Mouse (Mus musculus) adrenal gland, postnatal 4 days (tissue): Measurements from ENCODE around the gene Ppargc1a. TPM values are rescaled to one million over a fixed set of nuclear protein-coding genes. Genes with fewer than 3 reads are reported as not detected.

Source experiments
- DNase-seq, 2 experiments: peaks; one replicate each; pipeline ENCODE4 v3.0.0; 2021 to 2022; ENCODE audit warnings: low spot score in 2 of 2, mixed read lengths in 2 of 2
- long read RNA-seq, 2 experiments: library from polyadenylated mRNA; stranded (forward); transcript quantifications; one replicate each; pipeline ENCODE4 v2.0.0; 2021
- total RNA-seq, 2 experiments: library from RNA; stranded (reverse); gene quantifications; 2 replicates each; pipeline ENCODE4 v1.2.3; 2021

The Ppargc1a gene
- 10 to 100 TPM; 12.4 to 21.8 TPM for total RNA-seq
- long read RNA-seq, experiment 1, full-length matches to known transcripts = 1 of 1 reads
- long read RNA-seq, experiment 1, partial matches to known transcripts = 0 of 1 reads
- long read RNA-seq, experiment 1, other reads (novel, unspliced or antisense) = 0 of 1 reads
- long read RNA-seq, experiment 2, full-length matches to known transcripts = 3 of 8 reads
- long read RNA-seq, experiment 2, partial matches to known transcripts = 1 of 8 reads
- long read RNA-seq, experiment 2, other reads (novel, unspliced or antisense) = 4 of 8 reads

DNA sequence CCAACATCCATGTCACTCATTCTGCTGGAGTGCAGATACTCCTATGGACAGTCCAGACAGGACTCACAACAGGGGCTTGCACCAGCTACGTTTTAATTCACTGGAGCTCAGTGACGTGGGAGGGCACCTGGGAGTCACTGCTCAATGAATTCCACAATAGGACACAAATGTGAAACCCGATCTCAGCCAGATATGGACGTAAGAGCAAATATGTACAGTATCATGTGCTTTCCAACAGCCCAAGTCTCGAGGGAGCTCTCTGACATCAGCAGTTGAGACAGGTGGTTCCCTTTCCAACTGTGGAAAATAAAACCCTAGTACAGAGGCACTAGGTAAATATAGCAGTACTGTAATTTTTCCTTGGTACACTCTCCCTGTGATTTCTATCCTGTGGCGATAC, at the start of gene Ppargc1a:
Ppargc1a (minus strand) TSS at position 68 of the 400 bp plus-strand sequence.
- DNase-seq = no peak

GRCm38 (mm10) chr5:51616877-51617276, 49.4 kb upstream of the Ppargc1a start:
- DNase-seq = no peak

DNA sequence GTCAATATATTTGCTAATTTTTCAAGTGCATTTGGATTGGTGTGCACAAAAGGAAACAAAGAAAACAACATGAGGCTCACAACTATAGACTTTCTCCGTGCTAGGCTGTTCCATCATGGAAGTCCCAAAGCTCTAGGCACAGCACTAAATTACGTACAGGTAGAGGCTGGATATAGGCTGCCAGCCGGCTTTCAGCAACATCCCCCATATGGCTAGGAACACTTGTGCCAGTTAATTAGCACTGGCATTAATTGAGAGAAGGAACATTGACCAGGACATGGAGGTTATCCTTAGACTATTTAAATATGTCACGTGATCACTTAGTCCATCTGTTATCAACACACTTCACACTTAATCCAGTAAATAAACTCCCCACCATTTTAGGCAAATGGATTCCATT, 44.5 kb upstream of the Ppargc1a start:
- DNase-seq = no peak

GRCm38 (mm10) chr5:51607686-51608480, 40.4 kb upstream of the Ppargc1a start:
- no peak for DNase-seq

GRCm38 (mm10) chr5:51599549-51599948, 32.0 kb upstream of the Ppargc1a start:
- no peak for DNase-seq

GRCm38 (mm10) chr5:51595644-51596043, 28.1 kb upstream of the Ppargc1a start:
- no peak for DNase-seq

GRCm38 (mm10) chr5:51592206-51592605, 24.7 kb upstream of the Ppargc1a start:
- no peak for DNase-seq

- DNase-seq = no peak
Measured at GRCm38 (mm10) chr5:51591537-51592154, 24.1 kb upstream of the Ppargc1a start.

- no peak for DNase-seq
Measured at GRCm38 (mm10) chr5:51586187-51586586, 18.7 kb upstream of the Ppargc1a start.

DNA sequence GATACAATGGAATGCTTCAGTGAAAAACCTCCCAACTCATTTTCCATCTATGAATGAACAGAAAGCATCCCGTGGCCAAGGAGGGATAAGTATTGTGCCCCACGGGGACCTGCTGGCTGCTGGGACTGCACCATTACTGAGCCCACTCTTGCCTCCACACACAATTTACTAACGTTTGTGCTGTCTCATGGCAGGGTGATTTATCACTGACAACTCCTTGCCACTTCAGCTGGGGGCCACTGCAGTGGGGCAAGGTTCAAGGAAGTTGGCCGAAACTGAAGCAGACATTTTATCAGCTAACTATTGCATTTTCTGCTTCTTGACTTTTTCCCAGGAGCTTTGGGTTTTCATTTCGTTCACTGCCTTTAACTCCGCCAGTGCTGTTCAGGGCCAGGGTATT, 17.5 kb upstream of the Ppargc1a start:
- no peak for DNase-seq

- no peak for DNase-seq
Measured at GRCm38 (mm10) chr5:51584186-51584585, 16.7 kb upstream of the Ppargc1a start.

- DNase-seq = no peak
Measured at GRCm38 (mm10) chr5:51583632-51584031, 16.1 kb upstream of the Ppargc1a start.

DNA sequence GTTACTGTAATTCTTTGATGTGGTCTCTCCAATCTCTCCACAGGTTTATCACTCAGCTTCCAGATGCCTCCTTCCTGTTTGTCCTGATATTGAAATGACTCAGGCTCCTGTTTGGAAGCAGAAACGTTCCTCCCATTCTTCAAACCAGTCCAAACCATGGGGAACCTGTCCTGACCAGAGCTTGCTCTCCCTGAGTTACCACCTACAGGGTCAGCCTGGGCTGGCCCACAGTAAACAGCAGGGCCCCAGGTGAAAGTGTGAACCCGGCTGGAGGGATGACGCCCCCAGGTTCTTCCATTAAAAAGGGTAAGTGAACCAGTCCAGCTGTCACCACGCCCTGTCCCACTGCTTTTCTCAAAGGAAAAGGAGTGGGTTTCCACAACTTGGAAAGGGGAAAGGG, 15.5 kb upstream of the Ppargc1a start:
- DNase-seq = no peak

- no peak for DNase-seq
Measured at GRCm38 (mm10) chr5:51582618-51583017, 15.1 kb upstream of the Ppargc1a start.

- DNase-seq = no peak
Measured at GRCm38 (mm10) chr5:51577594-51577993, 10.1 kb upstream of the Ppargc1a start.

DNA sequence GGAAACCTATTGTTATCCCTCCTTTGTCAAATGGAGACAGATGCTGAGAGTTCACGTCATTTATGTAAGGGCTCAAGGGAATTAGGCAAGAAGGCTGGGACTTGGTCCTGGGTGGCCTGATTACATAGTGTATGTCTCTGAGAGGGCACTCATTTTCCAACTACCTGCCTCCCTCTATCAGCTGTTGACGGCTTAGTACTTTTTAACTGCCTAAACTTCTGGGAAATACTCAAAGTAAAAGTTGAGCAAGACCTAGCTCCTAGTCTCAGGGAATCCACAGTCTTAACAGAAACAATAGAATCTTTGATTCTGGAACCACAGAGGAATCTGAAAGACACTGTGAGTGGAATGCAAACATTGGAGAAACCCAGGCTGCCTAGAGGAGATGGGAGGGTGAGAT, 6.2 kb upstream of the Ppargc1a start:
- DNase-seq = no peak

DNA sequence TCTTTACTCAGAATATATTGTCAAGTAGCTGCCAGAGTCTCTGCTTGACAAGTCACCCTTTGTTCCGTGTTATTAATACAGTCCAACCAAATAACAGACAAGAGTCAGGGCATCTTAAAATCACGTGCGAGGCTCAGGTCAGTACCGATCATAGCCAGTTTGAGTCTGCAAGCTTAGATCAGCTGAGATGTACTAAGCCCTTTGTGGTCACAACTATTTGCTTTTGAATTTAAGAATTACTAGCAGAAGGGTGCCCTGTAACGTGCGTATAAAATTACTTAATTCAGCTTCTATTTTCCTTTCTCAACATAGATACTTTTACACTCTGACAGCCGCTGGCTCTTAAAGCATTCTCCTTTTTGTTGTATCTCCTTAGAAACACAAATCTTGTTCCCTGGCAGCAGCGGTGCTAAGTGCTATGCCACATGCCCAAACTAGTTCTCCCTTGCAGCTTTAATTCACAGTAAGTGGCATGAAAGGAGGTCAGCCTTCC, 718 bp upstream of the Ppargc1a start:
- DNase-seq = no peak

- DNase-seq = no peak
Measured at GRCm38 (mm10) chr5:51565672-51566071, 1.9 kb downstream of the Ppargc1a start.

DNA sequence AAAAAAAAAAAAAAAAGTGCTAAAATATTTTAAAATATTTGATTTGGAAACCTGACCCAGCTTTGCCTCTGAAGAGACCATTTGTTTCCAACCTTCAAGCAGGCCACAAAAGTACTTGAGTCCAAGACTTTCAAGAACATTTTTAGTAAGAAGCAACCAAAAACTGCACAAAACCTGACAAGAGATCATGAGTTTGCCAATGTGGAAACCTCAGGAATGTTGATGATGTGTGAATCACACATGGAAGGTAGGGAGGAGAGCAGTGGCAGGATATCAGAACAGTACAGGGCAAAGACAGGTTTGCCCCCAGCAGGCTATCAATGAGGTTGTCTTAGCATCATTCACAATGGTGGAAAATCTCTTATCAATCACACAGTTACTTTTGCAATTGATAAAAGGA, 2.5 kb downstream of the Ppargc1a start:
- no peak for DNase-seq

DNA sequence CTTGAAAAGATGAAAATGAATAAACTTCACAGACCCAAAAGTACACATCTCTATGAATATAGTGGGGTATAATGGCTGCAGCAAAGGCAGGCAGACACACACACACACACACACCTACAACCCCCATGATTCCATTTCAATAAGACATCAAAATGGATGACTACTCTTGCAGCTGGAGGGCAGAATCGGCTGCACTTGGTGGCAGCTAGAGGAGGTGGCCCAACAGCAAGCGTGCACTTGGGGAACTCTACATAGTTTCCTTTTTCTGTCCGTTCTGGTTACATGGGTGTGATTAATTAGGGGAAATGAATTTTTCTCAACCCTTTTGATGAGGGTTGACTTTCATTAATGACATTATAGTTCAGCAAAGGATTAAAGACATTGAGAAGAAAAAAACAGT, 4.0 kb downstream of the Ppargc1a start:
- no peak for DNase-seq

DNA sequence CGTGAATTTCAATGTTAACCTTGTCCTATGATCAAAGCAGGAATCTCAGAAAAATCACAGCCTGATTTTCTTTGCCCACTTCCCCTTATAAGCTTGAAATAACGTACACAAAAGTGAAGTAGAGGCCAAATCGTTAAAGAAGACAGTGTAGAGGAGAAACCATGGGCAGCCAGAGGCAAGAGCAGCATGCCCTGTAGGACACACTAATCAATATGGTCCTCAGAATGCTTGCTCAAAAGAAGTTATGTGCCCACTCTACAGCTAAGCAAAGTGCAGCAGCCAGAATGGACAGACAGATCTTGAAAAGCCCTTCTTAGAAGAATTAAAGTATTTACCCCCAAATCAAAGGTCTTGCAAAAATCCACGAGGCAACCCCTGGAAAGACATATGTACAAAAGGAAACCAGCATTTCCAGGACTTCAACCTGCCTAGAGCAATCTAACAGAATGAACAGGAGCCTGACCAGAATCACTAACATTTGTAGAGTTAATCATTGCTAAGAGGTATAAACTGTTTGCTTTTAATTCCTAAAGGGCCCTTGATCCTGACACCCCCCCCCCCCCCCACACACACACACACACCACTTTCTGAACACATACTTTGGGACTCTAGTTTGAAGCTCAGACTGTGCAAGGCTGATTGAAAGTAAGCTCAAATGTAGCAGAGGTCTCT, 9.8 kb downstream of the Ppargc1a start:
- no peak for DNase-seq

- no peak for DNase-seq
Measured at GRCm38 (mm10) chr5:51553671-51554070, 13.9 kb downstream of the Ppargc1a start.
